Mouse (Mus musculus): ENCODE measurements around the gene Akap10. TPM values are rescaled to one million over a fixed set of nuclear protein-coding genes. Genes with fewer than 3 reads are reported as not detected.
A peak's percentile ranks its signal among the peaks of the same experiment; 100 is the strongest.

The Akap10 gene
- polyA plus RNA-seq, 1 experiment from 2014 or later, result 22.7 TPM

DNA sequence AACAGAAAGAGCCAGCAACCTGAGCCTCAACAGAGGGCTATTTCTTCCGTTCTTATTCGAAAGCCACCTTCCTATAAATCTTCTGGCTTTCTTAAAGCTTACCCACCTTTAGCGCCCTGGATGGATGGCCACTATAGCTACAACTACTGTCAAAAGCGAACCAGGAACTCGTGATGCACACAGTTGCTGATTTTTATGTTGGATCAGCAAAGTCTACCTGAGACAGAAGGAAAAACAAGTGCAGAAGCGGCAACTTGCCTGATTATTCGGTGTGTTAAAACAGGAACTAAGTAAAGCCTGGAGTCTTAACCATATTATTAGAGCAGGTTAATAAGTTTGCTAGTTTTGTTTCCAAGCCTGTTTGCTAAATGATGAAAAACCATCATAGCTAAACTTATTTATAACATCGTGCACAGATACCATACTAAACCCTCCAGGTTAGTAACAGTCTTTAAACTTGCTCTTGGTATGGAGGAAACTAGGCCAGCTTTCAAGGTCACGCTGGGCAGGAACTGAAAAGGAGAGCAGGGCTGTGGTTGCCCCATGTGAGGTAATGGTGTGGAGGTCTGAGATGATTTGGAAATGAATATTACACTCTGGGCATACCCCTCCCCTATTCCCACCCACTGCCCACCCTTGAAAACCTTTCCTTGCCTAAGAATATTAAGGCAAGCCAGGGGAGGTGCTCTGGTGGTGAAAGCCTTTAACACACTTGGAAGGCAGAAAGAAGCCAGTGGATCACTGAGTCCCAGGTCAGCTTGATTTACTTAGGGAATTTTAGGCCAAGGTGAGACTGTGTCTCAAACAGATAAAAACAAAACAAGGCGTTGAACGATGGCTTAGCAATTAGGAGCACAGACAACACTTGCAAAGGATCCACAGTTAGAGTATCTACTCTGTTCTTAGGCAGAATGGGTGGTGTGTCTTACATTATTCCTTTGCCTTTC, 861 bp upstream of the Akap10 start:
- Histone ChIP-seq H3K27me3 (no peaks in the 10 kb centered on the region), H3K4me1 (replicated peaks) (peaks cover 13% of the 10 kb centered on the region), H3K9ac (replicated peaks) (peak overlapping the region; percentile 86), H3K36me3 (no peaks in the 10 kb centered on the region), H3K27ac (peak overlapping the region; percentile 95), H3K9me3 (no peaks in the 10 kb centered on the region), H3K4me3 (replicated peaks) (peak overlapping the region; percentile 88), H3K4me2 (peak overlapping the region; percentile 67)
- no peak for ATAC-seq (ENCODE audit: insufficient number of reproducible peaks, insufficient read depth, low FRiP score, low TSS enrichment, low read depth)
- WGBS, result 19% methylated on average over 11 of the region's 11 CpGs

DNA sequence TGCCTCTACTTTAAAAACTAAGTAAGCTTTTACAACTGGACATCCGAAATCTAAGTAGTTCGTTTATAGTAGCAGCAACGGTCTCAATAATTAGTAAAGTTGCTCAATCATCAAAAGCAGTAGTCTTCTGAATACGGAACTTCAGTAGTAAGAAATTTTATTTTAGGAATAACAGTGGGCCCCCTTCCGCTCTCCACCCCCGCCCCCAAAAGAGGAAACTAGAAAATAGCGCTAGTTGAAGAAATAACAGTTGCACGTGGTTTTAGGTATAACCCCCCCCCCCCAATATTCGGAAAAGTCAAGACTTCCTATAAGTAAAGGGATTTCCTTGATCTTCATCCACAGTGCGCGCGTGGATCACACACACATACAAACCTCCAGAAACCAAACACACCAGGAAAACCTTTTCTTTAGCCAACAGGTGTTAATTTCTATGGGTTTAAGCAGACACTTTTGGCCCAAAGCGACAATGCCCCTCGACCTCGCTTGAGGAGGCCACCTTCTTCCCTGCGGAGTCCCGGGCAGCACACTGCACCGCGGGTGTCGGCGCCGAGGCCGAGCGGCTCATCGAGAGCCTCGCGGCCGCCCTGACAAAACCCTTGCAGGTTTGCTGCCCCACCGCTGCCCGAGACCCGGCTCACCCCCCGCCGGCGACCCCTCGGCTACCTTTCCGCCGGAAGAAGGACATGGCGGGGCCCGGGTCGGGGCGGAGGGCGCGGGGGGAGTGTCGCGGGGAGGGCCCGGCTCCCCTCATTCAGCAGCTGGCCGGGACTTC, 542 bp downstream of the Akap10 start:
- H3K4me1 ChIP-seq (replicated peaks), result peaks cover 13% of the 10 kb centered on the region
- ATAC-seq (ENCODE audit: insufficient number of reproducible peaks, insufficient read depth, low FRiP score, low TSS enrichment, low read depth), result peak; percentile 57
- H3K36me3 ChIP-seq, result no peaks in the 10 kb centered on the region
- peak overlapping the region; percentile 95 for H3K27ac ChIP-seq
- 1% methylated on average over 47 of the region's 47 CpGs for WGBS
- peak overlapping the region; percentile 88 for H3K4me3 ChIP-seq (replicated peaks)
- peak overlapping the region; percentile 86 for H3K9ac ChIP-seq (replicated peaks)
- no peaks in the 10 kb centered on the region for H3K27me3 ChIP-seq
- no peaks in the 10 kb centered on the region for H3K9me3 ChIP-seq
- peak overlapping the region; percentile 67 for H3K4me2 ChIP-seq

- no peaks in the 10 kb centered on the region for H3K27me3 ChIP-seq
- peaks cover 18% of the 10 kb centered on the region for H3K36me3 ChIP-seq
- no peak overlapping the region for H3K4me3 ChIP-seq (replicated peaks)
- no peaks in the 10 kb centered on the region for H3K4me1 ChIP-seq (replicated peaks)
- H3K9me3 ChIP-seq, result no peaks in the 10 kb centered on the region
- WGBS, result 90% methylated on average over 1 of the region's 1 CpGs
- no peak for ATAC-seq (ENCODE audit: insufficient number of reproducible peaks, insufficient read depth, low FRiP score, low TSS enrichment, low read depth)
- H3K27ac ChIP-seq, result no peak overlapping the region
- no peak overlapping the region for H3K9ac ChIP-seq (replicated peaks)
- H3K4me2 ChIP-seq, result no peak overlapping the region
These were observed 6.7 kb downstream of the Akap10 start for GRCm38 (mm10) chr11:61923309-61923708.

GRCm38 (mm10) chr11:61919702-61920101, 10.3 kb downstream of the Akap10 start:
- no peaks in the 10 kb centered on the region for H3K27me3 ChIP-seq
- H3K36me3 ChIP-seq, result peaks cover 39% of the 10 kb centered on the region
- no peak overlapping the region for H3K4me3 ChIP-seq (replicated peaks)
- no peak overlapping the region for H3K9ac ChIP-seq (replicated peaks)
- over 99% methylated on average over 3 of the region's 3 CpGs for WGBS
- H3K9me3 ChIP-seq, result no peaks in the 10 kb centered on the region
- no peak overlapping the region for H3K4me2 ChIP-seq
- ATAC-seq (ENCODE audit: insufficient number of reproducible peaks, insufficient read depth, low FRiP score, low TSS enrichment, low read depth), result no peak
- no peak overlapping the region for H3K27ac ChIP-seq
- H3K4me1 ChIP-seq (replicated peaks), result no peaks in the 10 kb centered on the region

DNA sequence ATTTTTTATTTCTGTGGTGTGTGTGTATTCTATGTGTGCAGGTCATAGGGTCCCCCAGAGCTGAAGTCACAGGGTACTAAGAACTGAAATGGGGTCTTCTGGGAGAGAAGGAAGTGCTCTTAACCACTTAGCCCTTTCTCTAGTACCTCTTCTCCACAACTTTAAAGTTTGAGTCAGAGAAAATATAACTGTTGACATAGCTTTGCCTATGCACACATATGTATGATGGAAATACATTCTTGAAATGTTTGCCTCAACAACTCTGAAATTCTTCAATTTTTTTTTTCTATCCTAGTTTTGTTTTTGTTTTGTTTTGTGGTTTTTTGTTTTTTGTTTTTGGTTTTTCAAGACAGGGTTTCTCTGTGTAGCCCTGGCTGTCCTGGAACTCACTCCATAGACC, 21.7 kb downstream of the Akap10 start:
- H3K4me2 ChIP-seq, result no peak overlapping the region
- no peak overlapping the region for H3K4me3 ChIP-seq (replicated peaks)
- H3K27ac ChIP-seq, result no peak overlapping the region
- H3K4me1 ChIP-seq (replicated peaks), result no peaks in the 10 kb centered on the region
- H3K9me3 ChIP-seq, result no peaks in the 10 kb centered on the region
- H3K36me3 ChIP-seq, result peaks cover 75% of the 10 kb centered on the region
- no peak for ATAC-seq (ENCODE audit: insufficient number of reproducible peaks, insufficient read depth, low FRiP score, low TSS enrichment, low read depth)
- no peak overlapping the region for H3K9ac ChIP-seq (replicated peaks)
- no peaks in the 10 kb centered on the region for H3K27me3 ChIP-seq

- no peaks in the 10 kb centered on the region for H3K27me3 ChIP-seq
- no peak overlapping the region for H3K4me2 ChIP-seq
- H3K9ac ChIP-seq (replicated peaks), result no peak overlapping the region
- H3K36me3 ChIP-seq, result peaks cover 59% of the 10 kb centered on the region
- no peak overlapping the region for H3K4me3 ChIP-seq (replicated peaks)
- no peak overlapping the region for H3K27ac ChIP-seq
- H3K9me3 ChIP-seq, result no peaks in the 10 kb centered on the region
- WGBS, result 82% methylated on average over 5 of the region's 5 CpGs
- no peaks in the 10 kb centered on the region for H3K4me1 ChIP-seq (replicated peaks)
- ATAC-seq (ENCODE audit: insufficient number of reproducible peaks, insufficient read depth, low FRiP score, low TSS enrichment, low read depth), result no peak
These were observed 47.9 kb downstream of the Akap10 start for GRCm38 (mm10) chr11:61882183-61882582.

GRCm38 (mm10) chr11:61879921-61880320, 50.1 kb downstream of the Akap10 start:
- Histone ChIP-seq H3K27me3 (no peaks in the 10 kb centered on the region), H3K9me3 (no peaks in the 10 kb centered on the region), H3K9ac (replicated peaks) (no peak overlapping the region), H3K4me3 (replicated peaks) (no peak overlapping the region), H3K4me2 (no peak overlapping the region), H3K4me1 (replicated peaks) (no peaks in the 10 kb centered on the region), H3K27ac (no peak overlapping the region), H3K36me3 (peaks cover 68% of the 10 kb centered on the region)
- no peak for ATAC-seq (ENCODE audit: insufficient number of reproducible peaks, insufficient read depth, low FRiP score, low TSS enrichment, low read depth)

- Histone ChIP-seq H3K9me3 (no peaks in the 10 kb centered on the region), H3K4me1 (replicated peaks) (no peaks in the 10 kb centered on the region), H3K4me2 (no peak overlapping the region), H3K36me3 (peaks cover 85% of the 10 kb centered on the region), H3K9ac (replicated peaks) (no peak overlapping the region), H3K27ac (no peak overlapping the region), H3K4me3 (replicated peaks) (no peak overlapping the region), H3K27me3 (no peaks in the 10 kb centered on the region)
- 91% methylated on average over 5 of the region's 5 CpGs for WGBS
- ATAC-seq (ENCODE audit: insufficient number of reproducible peaks, insufficient read depth, low FRiP score, low TSS enrichment, low read depth), result no peak
These were observed 58.2 kb downstream of the Akap10 start for GRCm38 (mm10) chr11:61871881-61872280.

- Histone ChIP-seq H3K4me2 (no peak overlapping the region), H3K27me3 (no peaks in the 10 kb centered on the region), H3K36me3 (peaks cover 40% of the 10 kb centered on the region), H3K9me3 (no peaks in the 10 kb centered on the region), H3K4me1 (replicated peaks) (no peaks in the 10 kb centered on the region), H3K9ac (replicated peaks) (no peak overlapping the region), H3K27ac (no peak overlapping the region), H3K4me3 (replicated peaks) (no peak overlapping the region)
- ATAC-seq (ENCODE audit: insufficient number of reproducible peaks, insufficient read depth, low FRiP score, low TSS enrichment, low read depth), result no peak
These were observed 63.2 kb downstream of the Akap10 start for GRCm38 (mm10) chr11:61866856-61867255.

DNA sequence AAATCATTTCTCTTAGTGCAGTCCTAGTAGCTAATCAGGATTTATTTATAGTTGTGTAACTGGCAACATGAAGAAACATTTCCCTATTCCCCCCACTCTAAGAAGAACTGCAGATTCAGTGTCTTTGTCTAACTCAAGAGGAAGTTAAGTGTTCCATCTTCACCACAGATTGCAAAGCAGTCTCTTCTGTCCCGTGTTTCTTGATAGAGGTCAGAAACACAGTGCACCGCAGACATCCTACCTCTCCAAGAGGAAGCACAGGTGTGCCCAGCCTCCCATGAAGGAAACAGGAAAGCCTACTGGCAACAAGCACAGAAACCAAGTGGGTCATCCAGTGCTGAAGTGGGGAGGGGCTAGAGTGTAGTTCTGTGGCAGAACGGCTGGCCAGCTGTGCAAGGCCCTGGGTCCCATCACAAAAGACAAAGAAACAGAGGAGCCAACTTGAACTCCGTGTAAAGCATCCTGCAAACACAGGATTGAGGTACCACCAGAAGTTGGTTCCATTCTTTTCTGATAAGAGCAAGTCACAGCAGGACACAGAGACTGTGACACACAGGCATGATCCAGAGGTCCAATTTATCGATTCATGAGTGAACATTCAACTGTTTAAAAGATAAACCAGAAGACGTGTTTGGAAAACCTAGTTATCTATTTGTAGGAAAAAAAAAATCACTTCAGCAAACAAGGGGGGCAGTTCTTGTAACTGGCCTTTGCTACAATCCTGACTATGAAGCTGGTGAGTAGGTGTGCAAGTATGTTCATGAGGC, 68.1 kb downstream of the Akap10 start:
- ATAC-seq (ENCODE audit: insufficient number of reproducible peaks, insufficient read depth, low FRiP score, low TSS enrichment, low read depth), result no peak
- H3K9ac ChIP-seq (replicated peaks), result no peak overlapping the region
- no peak overlapping the region for H3K27ac ChIP-seq

DNA sequence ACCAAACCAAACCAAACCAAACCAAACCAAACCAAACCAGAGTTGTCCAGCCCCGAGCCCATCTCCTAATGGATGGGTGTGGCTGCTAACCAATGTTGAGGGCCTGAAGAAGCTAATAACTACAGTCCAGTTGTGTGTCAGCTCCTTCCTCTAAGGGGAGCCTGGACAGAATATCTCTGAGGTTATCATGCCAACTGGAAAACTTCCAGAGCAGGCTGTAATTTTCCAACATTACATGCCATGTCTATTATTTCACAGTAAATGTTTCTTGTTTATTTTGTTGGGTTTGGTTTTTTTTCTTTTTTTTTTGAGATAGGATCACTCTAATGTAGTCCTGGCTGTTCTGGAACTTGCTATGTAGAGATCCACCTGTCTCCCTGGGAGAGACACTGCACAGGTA, 70.7 kb downstream of the Akap10 start:
- no peak for ATAC-seq (ENCODE audit: insufficient number of reproducible peaks, insufficient read depth, low FRiP score, low TSS enrichment, low read depth)
- Histone ChIP-seq H3K36me3 (no peaks in the 10 kb centered on the region), H3K4me1 (replicated peaks) (no peaks in the 10 kb centered on the region), H3K27me3 (no peaks in the 10 kb centered on the region), H3K4me3 (replicated peaks) (no peak overlapping the region), H3K9ac (replicated peaks) (no peak overlapping the region), H3K9me3 (no peaks in the 10 kb centered on the region), H3K27ac (no peak overlapping the region), H3K4me2 (no peak overlapping the region)
- 79% methylated on average over 1 of the region's 1 CpGs for WGBS

More for the DNA sequence above, 68.1 kb downstream of the Akap10 start:
- Histone ChIP-seq H3K36me3 (no peaks in the 10 kb centered on the region), H3K4me1 (replicated peaks) (no peaks in the 10 kb centered on the region), H3K4me2 (no peak overlapping the region), H3K4me3 (replicated peaks) (no peak overlapping the region), H3K27me3 (no peaks in the 10 kb centered on the region), H3K9me3 (no peaks in the 10 kb centered on the region)
- WGBS, result 80% methylated on average over 6 of the region's 6 CpGs
